Mouse (Mus musculus) ovary, postnatal 10 days (tissue): ENCODE results near the gene Aff4.

Source experiments
- DNase-seq: peaks from one replicate; pipeline ENCODE4 v3.0.0; 2022; ENCODE audit warnings: low spot score

Aff4 gene

DNA sequence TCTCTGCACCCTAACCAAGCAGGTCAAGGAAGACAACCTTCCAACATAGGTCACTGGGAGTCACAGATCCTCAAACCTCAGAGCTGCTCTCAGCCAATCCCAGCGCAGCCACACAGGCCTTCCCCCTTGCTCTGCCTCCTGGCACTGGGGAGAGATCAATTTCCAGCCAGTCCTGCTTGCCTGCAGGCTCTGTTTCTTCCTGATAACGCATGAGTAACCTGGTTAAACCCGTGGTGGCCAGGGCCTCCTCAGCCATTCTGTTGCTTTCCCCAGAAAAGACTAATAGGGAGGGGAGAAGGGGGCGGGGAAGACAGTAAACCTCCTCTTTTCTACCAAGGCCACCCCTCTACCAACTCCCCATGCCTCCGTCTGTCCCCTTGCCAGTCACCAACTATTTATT, 111.1 kb downstream of the Aff4 start:
- no peak for DNase-seq

DNA sequence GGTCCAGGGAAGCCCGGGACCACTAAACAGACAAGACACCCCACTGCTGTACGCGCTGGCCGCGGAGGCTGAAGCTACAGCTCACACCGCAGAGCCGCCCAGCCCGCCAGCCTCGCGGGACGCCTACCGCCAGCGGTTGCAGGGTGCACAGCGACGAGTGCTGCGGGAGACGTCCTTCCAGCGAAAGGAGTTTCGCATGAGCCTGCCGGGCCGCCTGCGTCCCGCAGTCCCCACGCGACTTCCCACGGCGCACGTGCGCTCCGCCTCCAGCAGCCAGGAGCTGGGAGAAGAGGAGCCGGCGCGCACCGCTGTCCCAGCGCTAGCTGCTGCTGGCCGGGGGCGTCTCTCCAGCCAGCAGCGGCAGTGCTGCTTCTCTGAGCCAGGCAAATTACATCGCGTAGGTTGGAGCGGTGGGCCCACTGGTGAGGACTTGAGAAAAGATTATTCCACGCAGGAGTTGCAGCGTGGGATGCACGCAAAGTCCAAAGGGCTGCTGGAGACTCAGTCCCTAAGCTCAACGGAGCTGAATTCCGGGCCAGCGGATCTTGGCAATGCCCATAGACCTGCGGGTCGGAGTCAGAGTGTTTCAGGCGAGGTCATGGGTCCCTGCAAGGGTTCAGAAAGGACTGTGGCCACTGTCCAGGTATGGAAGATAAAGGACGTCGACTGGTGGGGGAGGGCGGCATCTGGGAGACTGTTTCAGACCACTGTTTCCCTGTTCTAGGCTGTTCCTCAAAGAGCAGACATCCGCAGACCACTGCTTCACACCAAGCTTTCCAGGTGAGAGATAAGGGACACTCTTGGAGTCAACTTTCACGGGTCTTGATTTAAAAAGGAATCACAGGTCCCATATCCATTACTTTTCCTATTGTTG, 113.2 kb downstream of the Aff4 start:
- no peak for DNase-seq

DNA sequence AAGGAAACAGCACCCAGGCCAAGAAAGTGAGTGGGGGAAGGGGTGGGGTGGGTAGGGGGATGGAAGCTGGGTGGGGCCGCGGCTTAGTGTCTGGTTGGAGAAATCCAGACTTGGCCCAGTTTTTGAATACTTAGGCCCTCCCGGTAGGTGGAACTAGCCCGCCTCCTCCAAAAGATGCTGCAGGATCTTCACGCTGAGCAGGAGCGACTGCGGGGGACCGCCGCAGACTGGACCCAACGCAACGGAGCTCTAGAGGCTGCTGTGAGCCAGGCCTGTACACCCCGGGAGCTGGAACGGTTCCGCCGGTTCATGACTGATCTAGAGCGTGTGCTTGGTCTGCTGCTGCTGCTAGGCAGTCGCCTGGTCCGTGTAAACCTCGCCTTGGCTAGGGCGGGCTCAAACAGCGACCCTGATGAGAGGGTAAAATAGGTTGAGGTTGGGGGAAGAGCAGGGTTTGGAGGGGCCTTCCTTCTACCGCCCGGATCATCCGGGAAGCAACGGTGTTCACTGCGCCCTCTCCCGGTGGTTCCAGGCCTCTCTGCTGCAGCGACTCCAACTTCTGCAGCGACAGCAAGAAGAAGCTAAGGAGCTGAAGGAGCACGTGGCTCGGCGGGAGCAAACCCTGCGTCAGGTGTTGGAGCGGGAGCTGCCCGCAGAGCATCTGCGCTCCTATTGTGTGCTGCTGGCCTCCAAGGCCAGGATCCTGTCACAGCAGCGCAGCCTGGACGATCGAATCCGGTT, 115.8 kb downstream of the Aff4 start:
- DNase-seq = peak; percentile 63

DNA sequence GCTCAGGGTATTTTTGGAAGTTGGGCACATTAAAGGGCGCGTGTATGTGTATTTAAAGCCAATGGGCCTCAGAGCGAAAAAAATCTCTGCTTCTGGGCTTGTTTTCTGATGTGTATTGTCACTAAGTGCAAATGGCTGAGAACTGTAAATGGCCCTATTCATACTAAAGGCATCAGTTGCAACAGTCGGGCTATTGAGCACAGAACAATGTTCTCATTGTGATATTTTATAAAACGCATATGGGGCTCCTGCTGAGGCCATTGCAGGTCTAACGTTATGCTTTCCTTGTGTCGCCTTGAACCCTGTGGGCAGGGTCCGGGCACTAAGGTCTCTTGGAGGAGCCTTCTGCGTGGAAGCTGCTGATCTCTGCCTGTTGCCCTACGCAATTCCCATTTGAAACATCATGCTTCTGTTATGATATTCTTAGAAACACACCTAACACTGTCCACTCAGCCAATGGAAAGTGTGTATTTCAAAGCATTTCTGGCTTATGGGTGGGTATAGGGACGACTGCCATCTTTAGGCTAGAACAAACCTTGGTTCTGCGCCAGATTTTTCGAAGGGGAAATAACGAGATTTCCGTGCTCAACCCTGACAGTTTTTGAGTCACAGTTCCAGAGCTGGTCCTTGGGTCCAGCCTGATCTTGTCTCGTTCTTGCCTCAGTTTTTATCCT, 118.8 kb downstream of the Aff4 start:
- DNase-seq = no peak

DNA sequence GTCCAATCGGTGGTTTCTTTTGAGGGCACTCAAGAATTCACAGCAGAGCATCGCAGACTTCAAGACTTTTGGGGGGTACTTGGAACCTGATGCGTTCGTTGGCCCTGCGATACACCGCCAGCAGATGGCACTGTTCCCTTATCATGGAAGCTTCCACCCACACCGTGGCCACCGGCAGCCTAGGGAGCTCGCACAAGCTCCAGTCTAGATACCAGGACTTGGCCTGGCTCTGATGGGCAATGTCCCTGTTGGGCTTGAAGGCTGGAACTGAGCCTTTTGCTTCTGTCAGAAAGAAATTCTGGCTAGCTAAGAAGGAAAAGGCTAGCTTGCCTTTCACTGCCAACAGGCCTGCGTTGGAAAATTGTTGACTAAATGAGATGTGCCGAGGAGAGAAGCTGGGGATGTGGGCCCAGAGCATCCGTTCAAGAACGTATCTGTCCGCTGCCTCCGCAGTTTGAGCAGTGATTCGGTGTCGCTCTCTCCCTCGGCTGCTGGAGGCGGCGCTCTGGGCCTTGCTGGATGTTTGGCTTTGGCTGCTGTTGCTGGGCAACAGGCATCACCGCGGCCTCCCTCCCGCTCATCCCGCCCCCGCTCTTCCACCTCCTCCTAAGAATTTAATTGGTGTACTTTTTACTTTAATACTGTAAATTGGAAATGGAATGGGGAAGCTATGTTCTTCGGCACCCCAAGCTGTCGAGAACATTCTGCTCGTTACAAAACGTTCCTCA, 119.5 kb downstream of the Aff4 start, which contains the start of gene Gm9837:
Gene Gm9837, minus strand, starts transcription at position 512 of the 728 bp plus-strand sequence.
- DNase-seq = peak; percentile 82
